Mouse (Mus musculus) limb, embryonic 14.5 days (tissue): ENCODE measurements at regions not wholly inside any gene's neighbourhood (a gene's known extent, or its start where the extent isn't known, plus 50 kb on each side); places are given as distances from the start of the nearest gene placed in this dataset.

Experiments
- ATAC-seq: fragments of 200-750 bp; cut with Nextera tagmentation; 2 replicates; pipeline ENCODE4 v1.8.0; 2017; ENCODE audit warnings: low read depth, moderate number of reproducible peaks, moderate TSS enrichment; ENCODE audit not compliant: low FRiP score
- DNase-seq: peaks from one replicate; pipeline ENCODE4 v3.0.0-alpha.2; 2015; ENCODE audit warnings: low spot score
- H3K27ac ChIP-seq: fragments of 300-500 bp; sonication (generic); replicated peaks from 2 replicates; pipeline ENCODE4 v1.5.1; 2014; ENCODE audit warnings: low read depth, mild to moderate bottlenecking, low read length, moderate library complexity, mixed read lengths
- H3K27me3 ChIP-seq: fragments of 300-500 bp; sonication (generic); 2 replicates; pipeline ENCODE4 v1.6.1; 2014; ENCODE audit warnings: low read length, mixed read lengths; ENCODE audit not compliant: control insufficient read depth, insufficient read depth
- H3K36me3 ChIP-seq: fragments of 300-500 bp; sonication (generic); 2 replicates; pipeline ENCODE4 v1.6.1; 2014; ENCODE audit warnings: mild to moderate bottlenecking, low read length, moderate library complexity, mixed read lengths; ENCODE audit not compliant: control insufficient read depth, insufficient read depth
- H3K4me1 ChIP-seq: fragments of 300-500 bp; sonication (generic); 2 replicates; pipeline ENCODE4 v1.6.1; 2014; ENCODE audit warnings: antibody characterized with exemption, low read length, mixed read lengths; ENCODE audit not compliant: control insufficient read depth, insufficient read depth
- H3K4me2 ChIP-seq: fragments of 300-500 bp; sonication (generic); replicated peaks from 2 replicates; pipeline ENCODE4 v1.6.1; 2014; ENCODE audit warnings: low read depth, mild to moderate bottlenecking, low read length, moderate library complexity; ENCODE audit not compliant: severe bottlenecking
- H3K4me3 ChIP-seq: fragments of 300-500 bp; sonication (generic); replicated peaks from 2 replicates; pipeline ENCODE4 v1.5.1; 2014; ENCODE audit warnings: low read length
- H3K9ac ChIP-seq: fragments of 300-500 bp; sonication (generic); 2 replicates; pipeline ENCODE4 v1.6.1; 2014; ENCODE audit warnings: mild to moderate bottlenecking, low read depth, low read length, moderate library complexity; ENCODE audit not compliant: severe bottlenecking
- H3K9me3 ChIP-seq: fragments of 300-500 bp; sonication (generic); 2 replicates; pipeline ENCODE4 v1.6.1; 2016; ENCODE audit warnings: low read length; ENCODE audit not compliant: control insufficient read depth
- POLR2A ChIP-seq: fragments of 200-500 bp; IDR thresholded peaks from 2 replicates; pipeline ENCODE4 v1.8.0; 2012; ENCODE audit warnings: inconsistent platforms, mild to moderate bottlenecking, moderate library complexity, borderline replicate concordance; ENCODE audit not compliant: insufficient read depth, insufficient read length; ENCODE audit errors: extremely low read depth
- WGBS: fragments of 180-500 bp; shearing (Covaris S2); extraction: QIAGEN DNeasy Blood & Tissue Kit; methylation state at CpG from one replicate; pipeline ENCODE4 v1.1.7; 2014; 5-methylcytosine and 5-hydroxymethylcytosine counted together

GRCm38 (mm10) chr10:111593280-111593679 lies 87.2 kb downstream of the Phlda1 start:
- TF ChIP-seq POLR2A = no peak
- WGBS = 94% methylated on average over 2 of the region's 2 CpGs
- ATAC-seq (no peak), DNase-seq (no peak)
- Histone ChIP-seq H3K4me1 (peaks cover 15% of the 10 kb centered on the region), H3K27ac (no peak overlapping the region), H3K9ac (no peak overlapping the region), H3K4me2 (no peak overlapping the region), H3K9me3 (no peaks in the 10 kb centered on the region), H3K36me3 (no peaks in the 10 kb centered on the region), H3K4me3 (no peak overlapping the region), H3K27me3 (no peaks in the 10 kb centered on the region)

GRCm38 (mm10) chr10:111594171-111594570 lies 88.1 kb downstream of the Phlda1 start:
- TF ChIP-seq POLR2A = no peak
- no peak overlapping the region for H3K4me3 ChIP-seq
- peaks cover 20% of the 10 kb centered on the region for H3K4me1 ChIP-seq
- H3K36me3 ChIP-seq = no peaks in the 10 kb centered on the region
- DNase-seq (no peak), ATAC-seq (no peak)
- H3K27me3 ChIP-seq = no peaks in the 10 kb centered on the region
- H3K4me2 ChIP-seq = no peak overlapping the region
- 87% methylated on average over 11 of the region's 11 CpGs for WGBS
- H3K9me3 ChIP-seq = no peaks in the 10 kb centered on the region
- H3K9ac ChIP-seq = no peak overlapping the region
- no peak overlapping the region for H3K27ac ChIP-seq

- no peak overlapping the region for H3K4me3 ChIP-seq
- TF ChIP-seq POLR2A = no peak
- no peaks in the 10 kb centered on the region for H3K27me3 ChIP-seq
- peaks cover 24% of the 10 kb centered on the region for H3K4me1 ChIP-seq
- H3K4me2 ChIP-seq = no peak overlapping the region
- 71% methylated on average over 10 of the region's 10 CpGs for WGBS
- no peak overlapping the region for H3K27ac ChIP-seq
- ATAC-seq (no peak), DNase-seq (no peak)
- H3K9ac ChIP-seq = no peak overlapping the region
- no peaks in the 10 kb centered on the region for H3K36me3 ChIP-seq
- no peaks in the 10 kb centered on the region for H3K9me3 ChIP-seq
Measured at GRCm38 (mm10) chr10:111594651-111595050, 88.6 kb downstream of the Phlda1 start.

GRCm38 (mm10) chr10:111595513-111595995 lies 89.5 kb downstream of the Phlda1 start:
- TF ChIP-seq POLR2A = no peak
- Histone ChIP-seq H3K4me3 (no peak overlapping the region), H3K27ac (no peak overlapping the region), H3K27me3 (no peaks in the 10 kb centered on the region), H3K9me3 (no peaks in the 10 kb centered on the region), H3K9ac (no peak overlapping the region), H3K4me2 (no peak overlapping the region), H3K36me3 (no peaks in the 10 kb centered on the region), H3K4me1 (peaks cover 34% of the 10 kb centered on the region)
- ATAC-seq = no peak
- 48% methylated on average over 8 of the region's 8 CpGs for WGBS
- no peak for DNase-seq

- WGBS = 74% methylated on average over 5 of the region's 5 CpGs
- Histone ChIP-seq H3K4me2 (no peak overlapping the region), H3K27me3 (no peaks in the 10 kb centered on the region), H3K4me3 (no peak overlapping the region), H3K9me3 (no peaks in the 10 kb centered on the region), H3K9ac (no peak overlapping the region), H3K36me3 (no peaks in the 10 kb centered on the region), H3K27ac (no peak overlapping the region), H3K4me1 (peaks cover 40% of the 10 kb centered on the region)
- no peak for ATAC-seq
- TF ChIP-seq POLR2A = no peak
- DNase-seq = no peak
Measured at GRCm38 (mm10) chr10:111598650-111599049, 92.6 kb downstream of the Phlda1 start.
